Mouse (Mus musculus) limb, embryonic 12.5 days (tissue): Measurements from ENCODE around the gene Ormdl2. TPM values are rescaled to one million over a fixed set of nuclear protein-coding genes. Genes with fewer than 3 reads are reported as not detected.

Source experiments
- ATAC-seq: fragments of 200-750 bp; cut with Nextera tagmentation; 2 replicates; pipeline ENCODE4 v1.8.0; 2017; ENCODE audit warnings: low read depth, moderate TSS enrichment; ENCODE audit not compliant: insufficient number of reproducible peaks, insufficient read depth, low FRiP score, low TSS enrichment
- H3K27ac ChIP-seq: fragments of 300-500 bp; sonication (generic); 2 replicates; pipeline ENCODE4 v1.5.1; 2016; ENCODE audit warnings: mild to moderate bottlenecking, moderate library complexity
- H3K27me3 ChIP-seq: fragments of 300-500 bp; sonication (generic); 2 replicates; pipeline ENCODE4 v1.6.1; 2016; ENCODE audit warnings: mild to moderate bottlenecking, moderate library complexity
- H3K36me3 ChIP-seq: fragments of 300-500 bp; sonication (generic); 2 replicates; pipeline ENCODE4 v1.6.1; 2016; ENCODE audit warnings: mild to moderate bottlenecking, moderate library complexity
- H3K4me1 ChIP-seq: fragments of 300-500 bp; sonication (generic); replicated peaks from 2 replicates; pipeline ENCODE4 v1.6.1; 2016
- H3K4me2 ChIP-seq: fragments of 300-500 bp; sonication (generic); 2 replicates; pipeline ENCODE4 v1.6.1; 2016; ENCODE audit warnings: mild to moderate bottlenecking, moderate library complexity
- H3K4me3 ChIP-seq: fragments of 300-500 bp; sonication (generic); replicated peaks from 2 replicates; pipeline ENCODE4 v1.5.1; 2016; ENCODE audit warnings: mild to moderate bottlenecking
- H3K9ac ChIP-seq: fragments of 300-500 bp; sonication (generic); replicated peaks from 2 replicates; pipeline ENCODE4 v1.6.1; 2016; ENCODE audit warnings: mild to moderate bottlenecking, moderate library complexity
- H3K9me3 ChIP-seq: fragments of 300-500 bp; sonication (generic); 2 replicates; pipeline ENCODE4 v1.6.1; 2016; ENCODE audit warnings: mild to moderate bottlenecking, moderate library complexity
- WGBS: fragments of 180-500 bp; shearing (Covaris S2); methylation state at CpG from one replicate; pipeline ENCODE4 v1.1.7; 2016; 5-methylcytosine and 5-hydroxymethylcytosine counted together
- polyA plus RNA-seq: library from polyadenylated mRNA; unstranded; fragments of >200 nt; fragmentation: Nextera tagmentation; extraction: Ambion mirVana; gene quantifications from 2 replicates; pipeline ENCODE4 v1.2.1, GENCODE M21; 2016

Ormdl2 gene
- polyA plus RNA-seq, 1 experiment from 2014 or later, result 31.6 TPM

- no peak for ATAC-seq
- peaks cover 54% of the 10 kb centered on the region for H3K36me3 ChIP-seq
- WGBS, result 11% methylated on average over 6 of the region's 6 CpGs
These were observed 18.1 kb downstream of the Ormdl2 start for GRCm38 (mm10) chr10:128803361-128803760.

GRCm38 (mm10) chr10:128802956-128803355 lies 18.5 kb downstream of the Ormdl2 start:
- Histone ChIP-seq H3K36me3 (peaks cover 55% of the 10 kb centered on the region), H3K9me3 (no peaks in the 10 kb centered on the region), H3K27me3 (no peaks in the 10 kb centered on the region), H3K4me3 (peak overlapping the region; percentile 77), H3K9ac (peak overlapping the region; percentile 84), H3K27ac (peak overlapping the region; percentile 99; the same call in 1 of the 2 replicates), H3K4me1 (peaks cover 34% of the 10 kb centered on the region), H3K4me2 (peak overlapping the region; percentile 87)
- no peak for ATAC-seq
- 57% methylated on average over 4 of the region's 4 CpGs for WGBS

More at GRCm38 (mm10) chr10:128803361-128803760, 18.1 kb downstream of the Ormdl2 start:
- Histone ChIP-seq H3K4me2 (peak overlapping the region; percentile 87), H3K4me1 (peaks cover 38% of the 10 kb centered on the region), H3K9me3 (no peaks in the 10 kb centered on the region), H3K4me3 (peak overlapping the region; percentile 77), H3K27ac (peak overlapping the region; percentile 99), H3K9ac (peak overlapping the region; percentile 84), H3K27me3 (no peaks in the 10 kb centered on the region)

- Histone ChIP-seq H3K27ac (no peak overlapping the region), H3K27me3 (no peaks in the 10 kb centered on the region), H3K4me3 (no peak overlapping the region), H3K9ac (peak overlapping the region; percentile 84; the same call in 1 of the 2 replicates), H3K9me3 (no peaks in the 10 kb centered on the region), H3K36me3 (peaks cover 56% of the 10 kb centered on the region), H3K4me1 (peaks cover 24% of the 10 kb centered on the region), H3K4me2 (no peak overlapping the region)
- WGBS, result 88% methylated on average over 16 of the region's 16 CpGs
- ATAC-seq, result no peak
These were observed 19.4 kb downstream of the Ormdl2 start for GRCm38 (mm10) chr10:128801981-128802495.

- H3K27me3 ChIP-seq, result no peaks in the 10 kb centered on the region
- WGBS, result 89% methylated on average over 8 of the region's 8 CpGs
- no peak overlapping the region for H3K4me3 ChIP-seq
- ATAC-seq, result no peak
- no peak overlapping the region for H3K27ac ChIP-seq
- peaks cover 46% of the 10 kb centered on the region for H3K36me3 ChIP-seq
- no peak overlapping the region for H3K9ac ChIP-seq
- peaks cover 12% of the 10 kb centered on the region for H3K4me1 ChIP-seq
- no peaks in the 10 kb centered on the region for H3K9me3 ChIP-seq
- no peak overlapping the region for H3K4me2 ChIP-seq
These were observed 22.8 kb downstream of the Ormdl2 start for GRCm38 (mm10) chr10:128798676-128799075.

- Histone ChIP-seq H3K9me3 (no peaks in the 10 kb centered on the region), H3K27ac (no peak overlapping the region), H3K36me3 (peaks cover 29% of the 10 kb centered on the region), H3K4me1 (no peaks in the 10 kb centered on the region), H3K9ac (no peak overlapping the region), H3K27me3 (no peaks in the 10 kb centered on the region), H3K4me3 (no peak overlapping the region), H3K4me2 (no peak overlapping the region)
- no peak for ATAC-seq
- 96% methylated on average over 3 of the region's 3 CpGs for WGBS
These were observed 25.9 kb downstream of the Ormdl2 start for GRCm38 (mm10) chr10:128795581-128795980.

GRCm38 (mm10) chr10:128794391-128794790 lies 27.1 kb downstream of the Ormdl2 start:
- Histone ChIP-seq H3K27ac (no peak overlapping the region), H3K27me3 (no peaks in the 10 kb centered on the region), H3K9me3 (no peaks in the 10 kb centered on the region), H3K4me3 (no peak overlapping the region), H3K36me3 (peaks cover 17% of the 10 kb centered on the region; the same call in 1 of the 2 replicates), H3K4me1 (no peaks in the 10 kb centered on the region), H3K4me2 (no peak overlapping the region), H3K9ac (no peak overlapping the region)
- 91% methylated on average over 5 of the region's 5 CpGs for WGBS
- no peak for ATAC-seq

- 90% methylated on average over 1 of the region's 1 CpGs for WGBS
- no peak for ATAC-seq
These were observed 28.2 kb downstream of the Ormdl2 start for GRCm38 (mm10) chr10:128793258-128793657.

GRCm38 (mm10) chr10:128792041-128792440 lies 29.4 kb downstream of the Ormdl2 start:
- Histone ChIP-seq H3K9ac (no peak overlapping the region), H3K27ac (no peak overlapping the region), H3K27me3 (no peaks in the 10 kb centered on the region), H3K36me3 (no peaks in the 10 kb centered on the region), H3K9me3 (no peaks in the 10 kb centered on the region), H3K4me3 (no peak overlapping the region), H3K4me2 (no peak overlapping the region), H3K4me1 (no peaks in the 10 kb centered on the region)
- ATAC-seq, result no peak

More at GRCm38 (mm10) chr10:128793258-128793657, 28.2 kb downstream of the Ormdl2 start:
- H3K27me3 ChIP-seq, result no peaks in the 10 kb centered on the region
- H3K27ac ChIP-seq, result no peak overlapping the region
- no peak overlapping the region for H3K9ac ChIP-seq
- peaks cover 8% of the 10 kb centered on the region; the same call in 1 of the 2 replicates for H3K36me3 ChIP-seq
- no peaks in the 10 kb centered on the region for H3K9me3 ChIP-seq
- no peaks in the 10 kb centered on the region for H3K4me1 ChIP-seq
- no peak overlapping the region for H3K4me2 ChIP-seq
- H3K4me3 ChIP-seq, result no peak overlapping the region

- Histone ChIP-seq H3K4me1 (no peaks in the 10 kb centered on the region), H3K4me2 (no peak within 1 kb of the TSS), H3K27me3 (no peaks in the 10 kb centered on the region), H3K27ac (no peak within 1 kb of the TSS), H3K9me3 (no peaks in the 10 kb centered on the region), H3K9ac (no peak within 1 kb of the TSS), H3K36me3 (no peaks in the 10 kb centered on the region), H3K4me3 (no peak within 1 kb of the TSS)
- WGBS, result 73% methylated on average over 7 of the region's 7 CpGs
- ATAC-seq, result no peak
These were observed 30.9 kb downstream of the Ormdl2 start, which contains the start of gene Mmp19 for GRCm38 (mm10) chr10:128790398-128791124. Gene Mmp19, plus strand, starts transcription at chr10:128790910.

- H3K4me2 ChIP-seq, result no peak overlapping the region
- H3K9ac ChIP-seq, result no peak overlapping the region
- no peak overlapping the region for H3K4me3 ChIP-seq
- H3K36me3 ChIP-seq, result no peaks in the 10 kb centered on the region
- 96% methylated on average over 1 of the region's 1 CpGs for WGBS
- H3K27me3 ChIP-seq, result no peaks in the 10 kb centered on the region
- no peak overlapping the region for H3K27ac ChIP-seq
- ATAC-seq, result no peak
- H3K9me3 ChIP-seq, result peaks cover 21% of the 10 kb centered on the region
- H3K4me1 ChIP-seq, result peaks cover 19% of the 10 kb centered on the region
These were observed 41.2 kb downstream of the Ormdl2 start for GRCm38 (mm10) chr10:128780200-128780599.

- Histone ChIP-seq H3K36me3 (no peaks in the 10 kb centered on the region), H3K27me3 (no peaks in the 10 kb centered on the region), H3K9me3 (peaks cover 16% of the 10 kb centered on the region), H3K27ac (peak overlapping the region; percentile 78), H3K9ac (no peak overlapping the region), H3K4me3 (no peak overlapping the region), H3K4me2 (0 out of 2 replicates have a peak overlapping the region, but pooled peaks have one; percentile 3), H3K4me1 (peaks cover 19% of the 10 kb centered on the region)
- WGBS, result 16% methylated on average over 8 of the region's 8 CpGs
- peak; percentile 91 for ATAC-seq
These were observed 42.2 kb downstream of the Ormdl2 start for GRCm38 (mm10) chr10:128779011-128779795.
